Mouse (Mus musculus) spleen, postnatal 14 days (tissue): ENCODE measurements around the gene Fam178b.

Experiments used
- DNase-seq, 2 experiments: peaks; one replicate each; pipeline ENCODE4 v3.0.0; 2021 to 2022; ENCODE audit warnings: low spot score in 2 of 2

The Fam178b gene

DNA sequence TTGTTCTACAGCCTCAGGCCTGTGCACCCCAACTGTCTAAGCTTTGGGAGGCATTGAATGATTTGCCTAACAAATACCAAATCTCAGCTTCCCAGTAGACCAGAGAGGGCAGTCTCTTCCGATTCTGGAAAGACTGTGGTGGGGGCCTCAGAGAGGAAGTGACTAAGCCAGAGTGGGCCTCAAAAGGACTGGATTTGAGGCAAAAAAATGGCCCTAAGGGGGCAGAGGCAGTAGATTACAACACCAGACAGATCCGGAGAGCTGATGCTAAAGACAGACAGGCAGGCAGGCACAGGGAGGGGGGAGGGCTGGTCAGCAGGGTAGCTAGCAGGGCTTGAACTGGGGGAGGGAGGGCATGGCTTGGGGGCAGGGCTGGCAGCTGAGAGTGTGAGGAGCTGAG lies 116.6 kb downstream of the Fam178b start:
- DNase-seq: no peak

DNA sequence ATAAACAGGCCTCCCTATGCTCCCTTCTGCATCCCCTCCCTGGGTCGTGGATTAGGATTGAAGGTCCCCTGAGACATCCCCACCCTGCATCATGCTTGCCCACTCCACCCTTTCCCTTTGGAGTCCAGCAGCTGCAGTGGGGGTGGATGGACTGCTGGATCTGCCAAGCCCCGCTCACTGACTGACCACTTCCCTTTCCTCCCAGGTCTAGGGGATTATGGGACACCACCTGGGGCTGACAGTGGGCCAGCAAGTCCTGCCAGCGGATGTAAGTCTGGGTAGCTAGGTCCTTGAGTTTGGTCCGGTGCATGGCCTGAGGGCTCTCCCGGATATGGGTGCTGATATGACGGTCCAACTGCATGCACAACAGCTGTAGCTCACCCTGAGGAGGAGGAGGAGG lies 118.9 kb downstream of the Fam178b start:
- DNase-seq: no peak

DNA sequence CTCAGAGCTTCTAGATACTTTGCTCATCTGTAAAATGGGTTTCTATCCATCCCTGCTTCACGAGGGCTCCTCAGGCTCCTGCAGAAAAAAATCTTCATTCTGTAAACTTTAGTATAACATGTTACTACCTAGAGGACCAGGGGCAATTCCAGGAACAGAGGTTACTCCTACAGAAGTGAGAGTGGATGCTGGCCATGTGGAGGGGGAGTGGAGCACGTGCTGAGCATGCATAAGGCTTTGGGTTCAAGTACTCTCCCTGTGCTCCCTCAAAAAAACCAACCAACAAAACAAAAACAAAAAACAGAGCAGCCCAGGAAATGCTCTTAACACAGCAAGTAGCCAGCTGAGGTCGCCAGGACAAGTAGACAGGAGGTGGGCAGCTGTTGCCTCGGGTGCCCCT lies 119.4 kb downstream of the Fam178b start:
- DNase-seq: no peak

DNA sequence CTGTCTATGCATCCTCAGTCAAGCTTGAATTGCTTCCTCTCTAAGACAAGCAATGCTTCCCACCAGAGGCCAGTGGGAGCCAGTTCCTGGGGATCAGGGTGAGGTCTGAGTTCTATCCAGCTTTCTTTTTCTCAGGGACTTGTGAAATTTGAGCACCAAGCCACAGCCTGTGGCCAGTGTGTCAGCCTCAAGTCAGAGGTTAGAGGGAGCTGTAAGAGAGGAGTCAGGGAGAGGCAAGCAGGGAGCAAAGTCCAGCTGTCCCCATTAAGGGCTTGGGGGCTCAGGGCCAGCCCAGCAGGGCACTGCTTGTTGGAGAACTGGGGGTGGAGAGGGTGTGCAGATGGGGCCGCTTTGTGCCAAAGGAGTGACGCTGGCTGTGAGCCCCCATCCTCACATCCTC lies 119.8 kb downstream of the Fam178b start:
- DNase-seq: no peak

DNA sequence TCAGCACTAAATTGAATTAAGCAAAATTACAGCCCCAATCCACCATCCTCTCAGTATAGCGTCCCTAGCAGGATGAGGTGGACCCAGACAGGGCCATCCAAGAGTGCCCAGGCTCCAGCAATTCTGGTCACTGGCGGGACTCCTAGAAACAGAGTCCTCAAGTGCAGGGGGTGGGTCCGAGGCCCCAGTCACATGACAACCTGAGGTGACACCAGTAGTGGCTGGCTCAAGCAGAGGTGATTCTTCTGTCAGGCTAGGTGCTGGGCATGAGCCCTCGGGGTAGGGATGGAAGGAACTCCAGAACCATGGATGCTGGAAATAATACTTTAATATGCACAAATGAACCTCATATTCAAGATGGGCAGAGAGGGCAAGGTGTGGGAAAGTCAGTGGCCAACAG lies 120.6 kb downstream of the Fam178b start:
- no peak for DNase-seq

DNA sequence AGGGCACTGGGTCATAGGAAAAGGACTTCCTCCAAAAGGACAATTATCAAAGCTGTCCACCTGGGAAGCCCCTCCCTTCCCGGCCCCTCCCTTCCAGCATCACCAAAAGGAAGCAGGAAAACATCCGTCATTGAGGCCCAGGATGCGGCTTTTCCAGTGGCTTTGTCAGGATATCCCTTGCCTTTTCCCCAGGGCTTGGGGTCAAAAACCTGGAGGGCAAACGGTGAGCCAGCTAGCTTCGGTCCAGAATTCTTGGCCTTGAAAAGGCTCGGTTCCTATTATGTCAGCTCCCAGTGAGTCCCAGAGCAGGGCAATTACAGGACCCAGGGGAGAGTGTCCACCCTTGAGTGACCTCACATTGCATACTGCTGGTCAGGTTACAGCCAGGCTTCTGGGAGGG lies 122.1 kb downstream of the Fam178b start:
- DNase-seq: no peak

DNA sequence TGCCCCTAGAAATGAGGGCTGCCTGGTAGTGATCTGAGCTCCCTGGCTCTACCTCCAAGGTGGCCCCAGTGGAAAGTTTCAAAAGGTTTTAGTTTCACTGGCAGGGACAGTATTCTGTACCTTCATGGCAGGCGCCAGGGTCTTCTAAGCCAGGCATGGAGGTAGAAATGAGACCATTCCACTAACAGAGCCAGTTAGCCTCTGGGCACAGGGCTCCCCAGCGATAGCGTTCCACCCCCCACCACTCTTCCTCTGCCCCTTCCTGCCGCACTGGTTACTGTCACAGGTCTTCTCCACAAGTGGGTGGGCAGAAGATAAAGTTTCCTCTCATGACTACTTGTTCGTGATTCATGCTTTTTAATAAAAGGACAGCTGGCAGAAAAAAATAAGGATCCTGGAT lies 123.1 kb downstream of the Fam178b start:
- no peak for DNase-seq

DNA sequence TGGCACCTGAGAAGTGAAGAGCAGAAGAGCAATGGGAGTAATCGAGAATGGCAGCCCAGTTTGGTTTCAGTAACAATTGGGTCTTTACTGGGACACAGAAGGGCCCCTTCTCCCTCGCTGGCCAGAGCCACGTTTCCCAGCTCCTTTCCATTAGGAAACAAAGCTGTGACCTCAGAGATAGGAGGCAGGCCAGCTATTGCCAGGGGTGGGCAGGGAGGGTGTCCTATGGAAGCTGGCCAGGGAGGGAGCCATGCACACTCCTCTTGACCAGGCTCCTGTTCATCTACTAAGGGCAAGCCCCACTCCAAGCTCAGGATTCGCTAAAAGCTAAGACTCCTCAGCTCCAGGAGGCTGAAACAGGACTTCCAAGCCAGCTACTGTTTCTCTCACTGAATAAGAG lies 123.7 kb downstream of the Fam178b start:
- DNase-seq: no peak

DNA sequence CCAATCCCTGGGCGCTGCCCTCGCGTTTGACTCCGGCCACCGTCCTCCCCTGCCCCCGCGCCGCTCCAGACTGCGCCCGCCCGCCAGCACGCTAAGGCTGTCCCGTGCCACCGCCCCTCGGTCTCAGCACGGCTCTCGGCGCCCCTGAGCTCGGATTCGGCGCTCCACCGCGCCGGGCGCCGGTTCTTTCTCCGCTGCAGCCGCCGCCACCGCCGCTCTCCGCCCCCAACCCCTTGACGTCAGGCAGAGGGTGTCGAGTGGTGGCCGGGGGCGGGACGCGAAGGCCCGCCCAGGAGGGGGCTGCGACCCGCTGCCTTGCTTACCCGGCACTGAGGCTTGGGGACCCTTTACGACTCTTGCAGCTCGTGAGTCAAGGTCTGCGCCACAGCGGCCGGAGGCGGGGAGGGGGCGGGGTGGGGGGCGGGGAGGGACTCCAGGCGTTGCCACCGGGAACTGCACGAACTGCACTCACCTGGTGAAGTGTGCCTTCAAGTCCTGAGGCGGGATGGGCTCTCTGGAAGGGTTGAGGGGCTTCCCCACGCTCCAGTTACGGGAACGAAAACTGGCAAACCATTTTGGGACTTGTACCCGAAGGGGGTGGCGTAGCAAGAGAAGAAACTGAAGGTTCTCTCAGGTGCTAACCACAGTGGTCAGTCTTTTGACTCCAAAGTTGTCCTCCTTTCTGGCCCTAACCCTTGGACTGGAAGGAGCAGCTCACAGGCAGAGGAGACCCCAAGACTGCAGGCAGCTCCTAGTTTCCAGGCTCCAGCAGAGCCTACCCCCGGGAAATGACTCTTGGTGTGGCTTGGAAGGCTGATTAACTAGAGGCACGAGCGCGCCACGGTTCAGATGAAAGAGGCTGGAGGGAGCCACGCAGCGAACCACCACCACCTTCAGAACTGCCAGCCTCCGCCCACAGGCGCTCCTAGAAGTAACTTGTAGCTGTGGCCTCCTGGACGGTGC lies 124.7 kb downstream of the Fam178b start, which contains the start of gene Sema4c:
Gene Sema4c, minus strand, starts transcription at position 319 of the 963 bp plus-strand sequence.
- peak in 1 of 2 experiments; percentile 19 for DNase-seq

DNA sequence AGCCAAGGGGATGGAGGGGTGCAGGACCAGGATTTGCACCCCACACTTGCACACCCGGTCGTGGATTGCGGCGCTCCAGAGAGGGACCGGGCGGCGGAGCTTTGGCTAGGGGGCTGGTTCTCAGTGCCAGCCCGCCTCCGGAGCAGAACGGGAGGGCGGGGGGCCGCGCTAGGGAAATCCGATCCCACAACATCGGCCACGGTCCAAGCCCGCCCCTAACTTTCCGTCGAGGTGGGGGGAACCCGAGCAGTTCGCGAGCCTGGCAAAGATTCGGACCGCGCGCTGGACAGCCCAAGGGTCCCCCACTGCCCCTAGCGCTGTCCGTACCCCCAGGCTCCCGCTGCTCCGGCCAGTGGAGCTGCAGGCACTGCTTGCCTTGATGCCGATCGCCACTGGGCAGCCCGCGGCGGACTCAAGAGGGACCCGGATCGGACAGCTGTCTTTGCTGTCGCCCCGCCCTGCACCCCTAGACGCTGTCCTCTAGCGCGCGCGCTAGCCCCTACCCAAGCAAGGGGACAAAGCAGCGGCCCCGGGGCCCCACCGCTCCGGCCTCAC lies 125.4 kb downstream of the Fam178b start:
- peak in 1 of 2 experiments; percentile 18 for DNase-seq

DNA sequence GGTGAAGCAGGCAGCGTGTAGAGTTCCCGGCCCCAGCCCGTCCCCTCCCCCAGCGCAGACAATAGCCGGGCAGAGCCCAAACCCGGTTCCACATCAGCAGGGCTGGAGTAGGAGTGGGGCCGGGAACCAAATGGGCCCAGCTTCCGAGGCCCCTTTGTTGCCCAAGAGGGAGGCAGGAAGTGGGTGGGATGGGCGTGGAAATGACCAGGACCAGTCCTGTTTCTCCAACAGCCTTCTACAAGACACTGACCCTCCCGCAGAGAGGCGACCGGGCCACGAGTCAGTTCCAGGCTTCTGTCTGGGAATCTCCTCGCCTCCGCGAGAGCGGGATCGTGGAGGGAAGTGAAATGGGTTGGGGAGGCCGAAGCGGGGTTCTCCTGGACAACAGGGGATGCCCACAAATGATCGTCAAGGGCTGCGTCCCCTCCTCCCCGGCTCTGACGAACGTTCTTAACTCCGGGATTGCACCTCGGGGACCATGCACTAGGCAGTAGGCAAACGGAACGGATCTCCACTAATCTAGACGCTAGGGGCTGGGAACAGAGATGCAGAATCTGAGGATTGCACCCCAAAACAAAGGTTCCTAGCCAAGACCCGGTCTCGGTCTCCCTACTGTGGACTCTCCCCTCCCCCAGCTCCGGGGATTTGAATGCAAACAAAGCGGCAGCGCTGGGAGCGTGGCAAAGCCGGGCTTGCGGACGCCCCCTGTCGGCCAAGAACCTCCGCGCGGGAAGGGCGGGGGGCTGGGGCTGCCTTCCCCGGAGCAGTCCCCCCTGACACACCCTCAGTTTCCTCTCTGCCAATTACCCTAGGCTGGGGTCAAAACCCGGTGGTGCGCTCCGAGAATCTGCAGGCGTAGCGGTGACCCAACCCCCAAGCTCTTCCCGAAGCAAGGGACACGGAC lies 126.2 kb downstream of the Fam178b start:
- peak; percentile 45 to 68 for DNase-seq

DNA sequence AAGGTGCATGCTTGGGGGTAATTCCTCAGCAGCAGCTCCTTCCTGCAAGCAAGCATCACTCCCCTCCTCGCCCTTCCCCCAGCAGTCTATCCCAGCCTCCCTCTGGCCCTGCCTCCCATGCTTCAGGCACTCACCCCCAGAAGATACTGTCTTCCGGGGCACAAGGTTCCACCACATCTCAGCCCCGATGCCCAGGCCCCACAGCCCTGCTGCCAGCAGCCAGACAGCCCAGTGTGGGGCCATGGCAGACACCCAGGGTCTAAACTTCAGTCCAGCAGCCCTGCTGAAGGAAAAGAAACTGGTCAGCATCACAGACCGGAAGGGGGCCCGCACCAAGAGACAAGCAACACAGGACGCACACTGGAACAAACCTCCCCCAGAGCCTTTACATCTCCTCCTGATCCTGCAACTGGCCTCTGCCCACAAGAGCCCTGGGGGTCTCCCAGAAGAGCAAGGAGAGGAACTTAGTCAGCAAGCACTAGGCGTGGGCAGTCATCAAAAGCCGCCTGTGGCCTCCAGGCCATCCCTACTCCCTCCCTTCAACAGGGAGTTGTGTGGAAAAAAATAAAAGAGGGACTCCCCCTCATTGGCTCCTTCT lies 127.1 kb downstream of the Fam178b start:
- DNase-seq: no peak

DNA sequence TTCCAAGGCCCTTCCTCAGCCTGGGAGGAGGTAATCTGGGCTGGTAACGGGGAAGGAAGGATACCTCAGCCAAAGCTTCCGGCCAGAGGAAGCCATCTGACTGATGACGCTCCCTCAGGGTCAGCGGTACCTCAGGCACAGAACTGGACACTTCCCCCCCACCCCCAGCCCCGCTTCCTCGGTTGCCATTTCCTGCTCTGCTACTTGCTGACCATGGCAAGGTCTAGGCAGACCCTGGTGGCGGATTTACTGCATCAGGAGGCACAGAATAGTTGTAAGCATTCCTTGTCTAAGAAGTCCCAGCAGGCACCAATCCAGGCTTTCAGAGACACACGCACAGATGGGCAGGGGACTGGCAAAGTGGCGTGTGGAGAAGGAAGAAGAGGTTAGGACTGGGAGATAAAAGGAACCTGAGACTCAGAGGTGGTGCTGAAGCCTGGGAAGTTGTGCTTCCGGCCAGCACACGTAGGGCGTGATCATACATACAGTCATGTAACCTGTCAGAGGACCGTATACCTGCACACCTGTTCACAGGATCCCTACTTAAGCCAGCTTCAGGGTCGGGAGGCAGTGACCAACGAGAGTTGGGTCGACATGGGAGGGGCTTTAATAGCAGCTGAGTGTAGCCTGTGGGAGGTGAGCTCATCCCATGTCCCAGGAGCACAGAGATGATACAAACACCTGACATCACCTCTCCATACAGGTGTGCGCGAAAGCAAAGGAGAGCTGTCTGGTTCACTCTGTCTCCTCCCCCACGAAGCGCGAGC lies 128.2 kb downstream of the Fam178b start:
- no peak for DNase-seq

DNA sequence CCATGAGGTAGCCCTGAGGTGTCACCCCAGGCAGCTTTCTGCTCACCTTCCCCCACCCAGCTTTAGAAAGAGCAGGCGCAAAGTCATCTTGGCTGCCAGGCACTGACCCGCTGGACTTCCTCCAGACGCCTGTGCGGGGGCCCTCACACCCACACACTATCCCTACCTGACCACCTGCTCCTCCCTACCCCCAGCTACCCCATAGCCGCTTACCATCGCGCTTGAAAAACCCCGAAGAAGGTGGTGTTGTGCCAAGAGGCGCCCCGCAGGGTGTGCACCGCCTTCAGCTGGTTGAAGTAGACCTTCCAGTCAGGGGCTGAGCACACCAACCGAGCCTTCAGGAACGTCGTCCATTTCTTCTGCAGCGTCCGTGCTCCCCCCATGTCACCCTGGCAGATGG lies 130.5 kb downstream of the Fam178b start:
- no peak for DNase-seq

DNA sequence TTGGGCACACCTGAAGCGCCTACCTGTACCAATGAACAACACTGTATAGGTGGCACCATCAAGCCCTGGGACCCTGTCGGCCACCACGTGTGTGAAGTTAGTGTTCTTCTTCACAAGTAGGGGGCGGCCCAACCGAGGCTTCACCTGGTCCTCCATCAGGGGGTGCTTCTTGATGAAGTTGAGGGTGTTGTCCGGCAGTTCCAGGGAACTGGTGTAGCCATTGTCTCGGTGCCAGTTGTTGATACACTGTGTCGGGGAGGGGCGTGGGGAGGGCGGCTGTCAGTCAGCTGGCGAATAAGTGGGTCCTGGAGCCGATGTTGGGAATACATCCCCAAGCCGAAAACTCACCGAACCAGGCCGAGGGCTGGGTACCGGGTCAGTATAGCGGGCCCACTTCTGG lies 131.1 kb downstream of the Fam178b start:
- DNase-seq: no peak

DNA sequence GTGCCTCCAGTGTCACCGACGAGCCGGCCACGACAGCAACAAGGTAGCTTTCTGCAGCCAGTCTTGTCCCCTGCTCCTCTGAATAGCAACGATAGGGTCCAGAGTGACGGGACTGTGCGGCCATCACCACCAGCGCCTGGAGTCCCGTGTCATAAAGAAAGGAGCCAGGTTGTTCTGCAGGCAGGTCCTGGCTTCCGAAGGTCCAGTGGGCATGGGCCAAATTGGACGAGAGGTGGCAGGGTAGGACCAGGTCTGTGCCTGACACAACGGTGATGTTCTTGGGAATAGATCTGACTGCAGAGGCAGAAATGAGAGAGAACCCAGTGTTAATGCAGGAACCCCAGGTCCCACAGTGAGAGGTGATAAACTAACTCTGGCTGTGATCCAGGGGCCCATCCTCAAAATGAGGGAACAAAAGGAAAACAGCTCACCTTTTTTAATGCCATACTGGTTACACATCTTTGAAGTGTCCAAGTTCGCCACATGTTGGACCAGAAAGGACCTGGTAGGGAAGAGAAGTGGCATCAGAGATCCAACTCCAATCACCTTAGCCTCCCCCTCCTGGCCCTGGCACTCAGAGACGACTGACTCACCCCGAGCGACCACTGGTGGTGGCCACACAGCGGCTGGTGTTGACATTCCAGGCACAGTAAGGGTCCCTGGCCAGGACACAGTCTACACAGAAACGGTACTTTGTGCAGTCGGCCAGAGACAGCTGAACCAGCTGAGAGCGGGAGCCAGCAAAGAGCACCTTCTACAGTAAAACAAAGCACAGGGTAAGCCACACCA lies 132.7 kb downstream of the Fam178b start:
- DNase-seq: no peak

DNA sequence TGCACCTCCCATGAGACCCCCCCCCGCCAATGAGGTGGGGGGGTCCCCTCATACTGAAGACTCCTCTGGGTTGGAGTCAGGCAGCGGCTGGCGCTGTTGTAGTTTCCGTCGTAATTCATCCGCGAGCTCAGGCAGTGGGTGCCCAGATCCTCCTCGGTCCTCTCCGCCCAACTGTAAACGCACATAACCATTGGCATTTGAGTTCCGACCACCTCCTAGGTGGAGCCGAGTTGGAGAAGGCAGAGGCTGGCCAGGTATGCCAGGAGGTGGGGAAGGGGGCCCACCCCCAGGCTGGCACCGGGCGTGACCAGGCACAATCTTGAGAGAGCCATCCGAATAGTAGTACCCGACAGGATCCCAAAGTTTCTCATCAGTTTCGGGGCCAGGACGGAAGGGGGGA lies 133.5 kb downstream of the Fam178b start:
- no peak for DNase-seq

DNA sequence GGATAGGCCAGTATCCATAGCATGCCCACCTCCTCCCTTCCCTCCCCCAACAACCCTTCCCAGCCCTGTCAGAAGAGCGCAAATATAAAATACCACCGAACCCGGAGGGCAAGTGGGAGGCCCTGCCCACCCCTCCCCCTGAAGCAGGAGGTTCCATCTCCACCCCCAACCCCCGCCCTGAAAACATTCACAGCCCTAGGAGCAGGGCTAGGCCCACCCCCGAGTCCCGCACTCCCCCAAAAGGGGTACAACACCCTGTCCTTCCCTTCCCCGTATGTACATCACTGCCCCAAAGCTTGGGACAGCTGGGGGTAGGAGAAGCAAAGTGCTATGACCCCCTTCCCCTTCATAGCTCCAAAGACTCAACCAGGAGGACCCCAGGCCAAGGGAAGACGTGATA lies 134.2 kb downstream of the Fam178b start:
- no peak for DNase-seq

DNA sequence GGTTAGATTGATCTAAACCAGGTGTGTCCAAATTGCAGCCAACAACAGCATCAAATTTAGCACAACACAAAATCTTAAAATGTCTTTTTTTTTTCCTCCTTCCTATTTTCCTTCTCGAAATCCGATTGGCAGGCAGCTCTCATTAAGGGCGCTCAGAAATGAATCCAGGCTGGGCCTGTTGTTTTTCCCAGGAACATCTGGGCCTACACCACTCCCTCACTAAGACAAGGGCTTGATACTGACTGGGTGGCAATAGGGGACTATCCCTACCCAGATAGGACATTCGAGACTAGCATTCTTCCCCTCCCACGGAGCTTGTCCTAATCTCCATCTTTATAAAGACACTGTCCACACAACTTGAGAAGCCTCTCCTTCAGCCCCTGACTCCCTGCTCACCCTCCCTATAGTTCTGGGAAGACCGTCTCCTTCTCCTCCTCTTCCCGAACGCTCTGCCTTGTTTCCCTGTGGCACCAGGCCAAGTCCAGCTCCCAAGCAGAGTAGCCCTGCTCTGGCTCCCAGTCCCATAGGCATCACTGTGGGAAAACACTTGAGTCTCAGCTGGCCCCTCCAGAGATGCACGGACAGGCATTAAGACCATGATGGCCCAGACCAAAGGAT lies 134.9 kb downstream of the Fam178b start:
- no peak for DNase-seq
